In genomic region chr1:160036996-160037521, GRCm38 (mm10) we compare ENCODE assay signal across 8 mouse cellular contexts. TPM values are rescaled to one million over a fixed set of nuclear protein-coding genes. Genes with fewer than 3 reads are reported as not detected.
DNase-seq lines count a peak whose midpoint lies in the region; ATAC-seq lines count a peak whose summit lies in the region.

No protein-coding gene starts in this region.

- ATAC-seq in embryonic facial prominence, embryonic 14.5 days (ENCODE audit: low read depth): peak; percentile 33; the same call in 1 of the 2 replicates
- ATAC-seq in heart, embryonic 15.5 days (replicated peaks; ENCODE audit: insufficient number of reproducible peaks, insufficient read depth, low FRiP score, low read depth): peak; percentile 70

- H3K36me3 ChIP-seq in embryonic facial prominence, embryonic 14.5 days (ENCODE audit: control insufficient read depth, insufficient read depth, low read length): no peaks in the 10 kb centered on the region
- H3K36me3 ChIP-seq in embryonic facial prominence, embryonic 10.5 days (replicated peaks): no peaks in the 10 kb centered on the region
- H3K36me3 ChIP-seq in heart, embryonic 15.5 days: no peaks in the 10 kb centered on the region

- DNase-seq in embryonic facial prominence, embryonic 14.5 days (ENCODE audit: low spot score): peak; percentile 59
- no peak for DNase-seq in embryonic facial prominence, embryonic 10.5 days (ENCODE audit: low spot score)
- DNase-seq in CD4-positive, CD25-positive, alpha-beta regulatory T cell, adult 2 months (ENCODE audit: low read depth, low spot score): peak; percentile 48
- DNase-seq in large intestine, adult 2 months (ENCODE audit: low read depth, low spot score): peak; percentile 43
- peak; percentile 43 for DNase-seq in skeletal muscle tissue, adult 2 months (ENCODE audit: low read depth, low spot score)
- no peak for DNase-seq in cerebellum, postnatal 36 days
- DNase-seq in embryo, embryonic 10 days (ENCODE audit: low spot score): no peak

- no peak overlapping the region for H3K9ac ChIP-seq in embryonic facial prominence, embryonic 14.5 days (ENCODE audit: low read depth, low read length)
- no peak overlapping the region for H3K9ac ChIP-seq in heart, embryonic 15.5 days

- H3K4me3 ChIP-seq in embryonic facial prominence, embryonic 14.5 days (ENCODE audit: low read depth, low read length): no peak overlapping the region
- H3K4me3 ChIP-seq in embryonic facial prominence, embryonic 10.5 days: no peak overlapping the region
- H3K4me3 ChIP-seq in heart, embryonic 15.5 days: no peak overlapping the region

- 0 out of 2 replicates have a peak overlapping the region, but pooled peaks have one; percentile 33 for H3K27ac ChIP-seq in embryonic facial prominence, embryonic 14.5 days (replicated peaks; ENCODE audit: low read depth, low read length)
- no peak overlapping the region for H3K27ac ChIP-seq in embryonic facial prominence, embryonic 10.5 days (replicated peaks)
- H3K27ac ChIP-seq in heart, embryonic 15.5 days: peak overlapping the region; percentile 56

- H3K4me1 ChIP-seq in embryonic facial prominence, embryonic 14.5 days (ENCODE audit: control insufficient read depth, insufficient read depth, low read length): 0 out of 2 replicates have a peak, but pooled peaks cover 3% of the 10 kb centered on the region
- no peaks in the 10 kb centered on the region for H3K4me1 ChIP-seq in embryonic facial prominence, embryonic 10.5 days
- 0 out of 2 replicates have a peak, but pooled peaks cover 8% of the 10 kb centered on the region for H3K4me1 ChIP-seq in heart, embryonic 15.5 days (replicated peaks)

- H3K4me2 ChIP-seq in embryonic facial prominence, embryonic 14.5 days (ENCODE audit: low read depth, low read length): no peak overlapping the region
- no peak overlapping the region for H3K4me2 ChIP-seq in heart, embryonic 15.5 days

- WGBS in embryonic facial prominence, embryonic 14.5 days: 62% methylated on average over 5 of the region's 5 CpGs
- 81% methylated on average over 5 of the region's 5 CpGs for WGBS in embryonic facial prominence, embryonic 10.5 days
- WGBS in heart, embryonic 15.5 days: 45% methylated on average over 5 of the region's 5 CpGs
- 17% methylated on average over 5 of the region's 5 CpGs for WGBS in large intestine, adult 2 months

- no peaks in the 10 kb centered on the region for H3K27me3 ChIP-seq in embryonic facial prominence, embryonic 14.5 days (replicated peaks; ENCODE audit: control insufficient read depth, insufficient read depth, low read length)
- H3K27me3 ChIP-seq in embryonic facial prominence, embryonic 10.5 days (replicated peaks; ENCODE audit: low read depth, poor library complexity, severe bottlenecking): no peaks in the 10 kb centered on the region
- H3K27me3 ChIP-seq in heart, embryonic 15.5 days: no peaks in the 10 kb centered on the region

- H3K9me3 ChIP-seq in embryonic facial prominence, embryonic 14.5 days (ENCODE audit: control insufficient read depth, low read length): no peaks in the 10 kb centered on the region
- no peaks in the 10 kb centered on the region for H3K9me3 ChIP-seq in embryonic facial prominence, embryonic 10.5 days
- H3K9me3 ChIP-seq in heart, embryonic 15.5 days (replicated peaks): no peaks in the 10 kb centered on the region

RNA-seq across cellular contexts. Expression of gene 4930523C07Rik, which starts 7.1 kb away (rescaled TPM):
- 14.2 and 15.1 TPM in 2 replicates for polyA plus RNA-seq in embryonic facial prominence, embryonic 14.5 days (2014; fragmentation: Nextera tagmentation; extraction: Ambion mirVana)
- polyA plus RNA-seq in embryonic facial prominence, embryonic 10.5 days (2016; fragmentation: Nextera tagmentation; extraction: Ambion mirVana): 2.3 and 3.1 TPM in 2 replicates
- 17.0 and 20.0 TPM in 2 replicates for polyA plus RNA-seq in heart, embryonic 15.5 days (2015; fragmentation: Nextera tagmentation; extraction: Ambion mirVana)
- 3.2 and 3.8 TPM in 2 replicates for polyA plus RNA-seq in large intestine, adult 2 months (2012; rRNA removed)

Comparison
In these comparisons a context has a peak if more than half of its experiments do, and no peak if none do; other contexts are left out.
1. DNase-seq: peak in embryonic facial prominence, embryonic 14.5 days (single experiment), CD4-positive, CD25-positive, alpha-beta regulatory T cell, adult 2 months (single experiment), large intestine, adult 2 months (single experiment) and skeletal muscle tissue, adult 2 months (single experiment); none in embryonic facial prominence, embryonic 10.5 days (single experiment), cerebellum, postnatal 36 days (0 of 2) and embryo, embryonic 10 days (single experiment).